Mouse (Mus musculus) liver, embryonic 11.5 days (tissue): ENCODE data around the gene Fastkd5. TPM values are rescaled to one million over a fixed set of nuclear protein-coding genes. Genes with fewer than 3 reads are reported as not detected.

Experiments used
- ATAC-seq: fragments of 200-750 bp; cut with Nextera tagmentation; replicated peaks from 2 replicates; pipeline ENCODE4 v1.8.0; 2017; ENCODE audit warnings: moderate number of reproducible peaks, mild to moderate bottlenecking, moderate TSS enrichment, moderate library complexity; ENCODE audit not compliant: low FRiP score
- DNase-seq: peaks from one replicate; pipeline ENCODE4 v3.0.0-alpha.2; 2017; ENCODE audit warnings: low spot score
- H3K27ac ChIP-seq: fragments of 300-500 bp; sonication (generic); 2 replicates; pipeline ENCODE4 v1.5.1; 2014; ENCODE audit warnings: mild to moderate bottlenecking, low read depth, low read length, control low read depth
- H3K27me3 ChIP-seq: fragments of 300-500 bp; sonication (generic); replicated peaks from 2 replicates; pipeline ENCODE4 v1.6.1; 2014; ENCODE audit warnings: low read length, mixed read lengths; ENCODE audit not compliant: control insufficient read depth, insufficient read depth
- H3K36me3 ChIP-seq: fragments of 300-500 bp; sonication (generic); 2 replicates; pipeline ENCODE4 v1.6.1; 2014; ENCODE audit warnings: mild to moderate bottlenecking, low read length, moderate library complexity, mixed read lengths; ENCODE audit not compliant: control insufficient read depth, insufficient read depth
- H3K4me1 ChIP-seq: fragments of 300-500 bp; sonication (generic); replicated peaks from 2 replicates; pipeline ENCODE4 v1.6.1; 2014; ENCODE audit warnings: low read length, mixed read lengths; ENCODE audit not compliant: control insufficient read depth, insufficient read depth
- H3K4me2 ChIP-seq: fragments of 300-500 bp; sonication (generic); 2 replicates; pipeline ENCODE4 v1.6.1; 2014; ENCODE audit warnings: mild to moderate bottlenecking, control low read depth, moderate library complexity
- H3K4me3 ChIP-seq: fragments of 300-500 bp; sonication (generic); 2 replicates; pipeline ENCODE4 v1.5.1; 2014; ENCODE audit warnings: low read depth, low read length, control low read depth
- H3K9ac ChIP-seq: fragments of 300-500 bp; sonication (generic); 2 replicates; pipeline ENCODE4 v1.6.1; 2014; ENCODE audit warnings: low read depth, low read length, control low read depth
- H3K9me3 ChIP-seq: fragments of 300-500 bp; sonication (generic); 2 replicates; pipeline ENCODE4 v1.6.1; 2016; ENCODE audit warnings: low read length, inconsistent platforms, mixed read lengths; ENCODE audit not compliant: control insufficient read depth
- WGBS: fragments of 180-500 bp; shearing (Covaris S2); extraction: QIAGEN DNeasy Blood & Tissue Kit; methylation state at CpG from one replicate; pipeline ENCODE4 v1.1.7; 2014; 5-methylcytosine and 5-hydroxymethylcytosine counted together
- polyA plus RNA-seq: library from polyadenylated mRNA; unstranded; fragments of >200 nt; fragmentation: Nextera tagmentation; extraction: Ambion mirVana; gene quantifications from 2 replicates; pipeline ENCODE4 v1.2.1, GENCODE M21; 2014

The Fastkd5 gene
- polyA plus RNA-seq, 1 experiment from 2014 or later = 26.3 TPM

GRCm38 (mm10) chr2:130589157-130589556 lies 40.7 kb downstream of the Fastkd5 start:
- no peaks in the 10 kb centered on the region for H3K4me1 ChIP-seq
- no peak overlapping the region for H3K9ac ChIP-seq
- no peak for ATAC-seq
- no peak overlapping the region for H3K27ac ChIP-seq
- peaks cover 11% of the 10 kb centered on the region; the same call in 1 of the 2 replicates for H3K36me3 ChIP-seq
- H3K27me3 ChIP-seq = no peaks in the 10 kb centered on the region; the same call in 1 of the 2 replicates
- 88% methylated on average over 4 of the region's 4 CpGs for WGBS
- H3K4me2 ChIP-seq = no peak overlapping the region
- no peaks in the 10 kb centered on the region for H3K9me3 ChIP-seq
- H3K4me3 ChIP-seq = no peak overlapping the region
- no peak for DNase-seq

GRCm38 (mm10) chr2:130588373-130588772 lies 41.5 kb downstream of the Fastkd5 start:
- no peaks in the 10 kb centered on the region for H3K4me1 ChIP-seq
- DNase-seq = no peak
- 50% methylated on average over 2 of the region's 2 CpGs for WGBS
- H3K27me3 ChIP-seq = no peaks in the 10 kb centered on the region; the same call in 1 of the 2 replicates
- H3K9me3 ChIP-seq = no peaks in the 10 kb centered on the region
- no peak overlapping the region for H3K4me2 ChIP-seq
- peaks cover 11% of the 10 kb centered on the region; the same call in 1 of the 2 replicates for H3K36me3 ChIP-seq
- ATAC-seq = no peak
- no peak overlapping the region for H3K4me3 ChIP-seq
- H3K27ac ChIP-seq = no peak overlapping the region
- H3K9ac ChIP-seq = no peak overlapping the region

GRCm38 (mm10) chr2:130586016-130586415 lies 43.8 kb downstream of the Fastkd5 start:
- Histone ChIP-seq H3K4me1 (no peaks in the 10 kb centered on the region), H3K27ac (no peak overlapping the region), H3K9ac (no peak overlapping the region), H3K36me3 (peaks cover 4% of the 10 kb centered on the region; the same call in 1 of the 2 replicates), H3K9me3 (no peaks in the 10 kb centered on the region), H3K27me3 (peaks cover 22% of the 10 kb centered on the region), H3K4me3 (no peak overlapping the region), H3K4me2 (no peak overlapping the region)
- no peak for DNase-seq
- WGBS = 81% methylated on average over 6 of the region's 6 CpGs
- ATAC-seq = no peak

GRCm38 (mm10) chr2:130583902-130584560 lies 45.8 kb downstream of the Fastkd5 start:
- Histone ChIP-seq H3K27ac (no peak overlapping the region), H3K4me1 (no peaks in the 10 kb centered on the region; the same call in 1 of the 2 replicates), H3K9me3 (no peaks in the 10 kb centered on the region), H3K4me3 (no peak overlapping the region), H3K36me3 (no peaks in the 10 kb centered on the region), H3K9ac (no peak overlapping the region), H3K27me3 (peaks cover 42% of the 10 kb centered on the region), H3K4me2 (no peak overlapping the region)
- DNase-seq (no peak), ATAC-seq (no peak)
- 77% methylated on average over 10 of the region's 10 CpGs for WGBS

DNA sequence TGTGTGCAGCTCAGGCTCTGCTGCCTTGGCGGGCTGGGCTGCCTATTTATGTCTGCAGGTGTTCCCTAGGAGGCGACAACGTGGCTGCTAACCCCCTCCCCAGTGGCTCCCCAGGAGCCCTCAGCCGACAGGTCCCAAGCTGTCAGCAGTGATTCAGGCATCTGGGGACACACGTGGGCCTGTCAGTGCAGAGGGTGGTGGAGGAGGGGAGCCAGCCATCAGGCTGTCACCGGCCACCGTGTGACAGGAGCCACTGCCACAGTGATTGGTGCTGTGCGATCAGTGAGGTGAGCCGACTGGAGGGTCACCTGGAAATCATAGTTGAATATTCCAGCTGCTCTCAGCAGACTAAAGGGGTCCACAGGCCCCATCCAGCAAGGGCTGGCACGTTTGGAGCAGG lies 47.3 kb downstream of the Fastkd5 start, which contains the start of gene Avp:
TSS of gene Avp (minus strand) at position 3 of the 400 bp plus-strand sequence.
- ATAC-seq (no peak), DNase-seq (no peak)
- Histone ChIP-seq H3K4me3 (no peak within 1 kb of the TSS), H3K4me1 (no peaks in the 10 kb centered on the region; the same call in 1 of the 2 replicates), H3K36me3 (no peaks in the 10 kb centered on the region), H3K9me3 (no peaks in the 10 kb centered on the region), H3K27ac (no peak within 1 kb of the TSS), H3K4me2 (no peak within 1 kb of the TSS), H3K27me3 (peaks cover 57% of the 10 kb centered on the region), H3K9ac (no peak within 1 kb of the TSS)
- WGBS = 39% methylated on average over 10 of the region's 10 CpGs

GRCm38 (mm10) chr2:130581201-130581600 lies 48.6 kb downstream of the Fastkd5 start:
- peak overlapping the region; percentile 24 for H3K4me3 ChIP-seq
- peaks cover 3% of the 10 kb centered on the region; the same call in 1 of the 2 replicates for H3K4me1 ChIP-seq
- 6% methylated on average over 16 of the region's 16 CpGs for WGBS
- DNase-seq = no peak
- H3K27me3 ChIP-seq = peaks cover 71% of the 10 kb centered on the region
- H3K36me3 ChIP-seq = no peaks in the 10 kb centered on the region
- no peaks in the 10 kb centered on the region for H3K9me3 ChIP-seq
- no peak overlapping the region for H3K27ac ChIP-seq
- no peak for ATAC-seq
- peak overlapping the region; percentile 46 for H3K4me2 ChIP-seq
- no peak overlapping the region for H3K9ac ChIP-seq

- no peaks in the 10 kb centered on the region for H3K9me3 ChIP-seq
- no peak overlapping the region for H3K27ac ChIP-seq
- no peak overlapping the region for H3K9ac ChIP-seq
- ATAC-seq (no peak), DNase-seq (no peak)
- H3K4me2 ChIP-seq = no peak overlapping the region
- H3K4me1 ChIP-seq = peaks cover 3% of the 10 kb centered on the region; the same call in 1 of the 2 replicates
- H3K36me3 ChIP-seq = no peaks in the 10 kb centered on the region
- WGBS = 5% methylated on average over 8 of the region's 8 CpGs
- H3K27me3 ChIP-seq = peaks cover 81% of the 10 kb centered on the region
- H3K4me3 ChIP-seq = no peak overlapping the region
These were observed 50.0 kb downstream of the Fastkd5 start for GRCm38 (mm10) chr2:130579791-130580190.

DNA sequence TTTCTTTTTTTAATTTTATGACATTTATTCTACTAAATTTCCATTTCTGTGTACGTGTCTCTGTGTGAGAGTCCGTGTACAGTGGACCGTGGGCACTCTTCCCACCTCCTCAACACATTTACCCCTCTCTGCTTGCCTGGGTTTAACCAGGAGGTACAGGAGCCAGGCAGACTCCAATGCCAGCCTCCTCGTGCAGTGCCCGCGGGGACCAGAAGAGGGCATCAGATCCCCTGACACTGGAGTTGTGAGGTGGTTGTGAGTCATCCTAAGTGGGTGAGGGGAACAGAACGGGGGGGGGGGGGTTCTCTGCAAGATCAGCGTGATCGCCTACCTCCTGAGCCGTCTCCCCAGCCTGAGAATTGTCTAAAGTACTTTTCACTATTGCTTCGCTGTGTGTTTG lies 51.7 kb downstream of the Fastkd5 start:
- Histone ChIP-seq H3K27ac (no peak overlapping the region), H3K4me1 (peaks cover 3% of the 10 kb centered on the region; the same call in 1 of the 2 replicates), H3K9ac (no peak overlapping the region), H3K27me3 (peaks cover 80% of the 10 kb centered on the region), H3K4me3 (no peak overlapping the region), H3K4me2 (no peak overlapping the region), H3K36me3 (no peaks in the 10 kb centered on the region), H3K9me3 (no peaks in the 10 kb centered on the region)
- ATAC-seq (no peak), DNase-seq (no peak)
- WGBS = 18% methylated on average over 10 of the region's 11 CpGs

DNA sequence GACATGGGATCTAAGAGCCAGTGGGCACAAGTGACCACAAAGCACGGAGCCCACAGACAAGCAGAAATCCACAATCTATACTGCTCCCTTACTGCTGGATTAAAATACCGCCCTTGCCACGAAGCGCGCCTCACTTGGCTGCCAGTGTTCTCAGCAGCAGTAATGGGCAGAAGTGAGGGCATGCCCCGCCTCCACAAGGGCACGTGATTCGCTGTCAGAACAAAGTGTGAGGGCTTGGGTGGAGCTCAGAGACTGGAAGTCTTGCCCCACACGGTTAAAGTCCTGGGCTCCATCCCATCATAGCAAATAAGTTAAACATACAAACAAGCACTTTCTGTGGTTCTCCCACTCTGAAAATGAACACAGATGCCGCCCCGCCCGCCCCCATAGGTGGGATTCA lies 52.2 kb downstream of the Fastkd5 start:
- Histone ChIP-seq H3K4me2 (peak overlapping the region; percentile 21; the same call in 1 of the 2 replicates), H3K36me3 (no peaks in the 10 kb centered on the region), H3K27ac (no peak overlapping the region), H3K27me3 (peaks cover 75% of the 10 kb centered on the region), H3K9me3 (no peaks in the 10 kb centered on the region), H3K9ac (no peak overlapping the region), H3K4me1 (peaks cover 3% of the 10 kb centered on the region; the same call in 1 of the 2 replicates), H3K4me3 (no peak overlapping the region)
- 3% methylated on average over 12 of the region's 12 CpGs for WGBS
- DNase-seq (no peak), ATAC-seq (peak; percentile 42)
